In the genomic region with DNA sequence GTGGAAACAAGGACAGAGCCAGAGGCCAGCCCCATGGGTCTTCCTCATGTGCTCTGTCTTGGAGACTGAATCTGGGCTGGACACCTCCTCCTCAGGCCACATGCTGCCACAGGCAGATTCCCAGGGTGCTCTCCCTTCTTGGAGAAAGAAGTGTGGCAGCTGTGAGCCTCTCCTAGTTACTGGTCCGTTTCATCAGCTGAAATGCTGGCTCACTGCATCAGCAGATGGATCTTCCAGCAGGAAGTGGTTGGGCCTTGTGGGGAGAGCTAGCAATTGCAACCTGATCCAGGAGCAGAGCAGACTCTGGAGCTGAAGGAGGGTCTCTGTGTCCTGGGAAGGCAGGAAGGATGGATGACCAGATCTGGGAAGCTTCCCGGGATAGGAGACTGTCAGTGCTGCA, we compare ENCODE assay signal across 8 mouse cellular contexts. TPM values are rescaled to one million over a fixed set of nuclear protein-coding genes. Genes with fewer than 3 reads are reported as not detected.
DNase-seq lines count a peak whose midpoint lies in the region; ATAC-seq and TF ChIP-seq lines count a peak whose summit lies in the region.

No protein-coding gene starts in this region.

- peak overlapping the region; percentile 76 for H3K27ac ChIP-seq in embryonic facial prominence, embryonic 15.5 days (replicated peaks)
- peak overlapping the region; percentile 37; the same call in 1 of the 2 replicates for H3K27ac ChIP-seq in heart, embryonic 15.5 days
- H3K27ac ChIP-seq in midbrain, postnatal 0 days (ENCODE audit: low read depth, low read length): no peak overlapping the region

- H3K4me3 ChIP-seq in embryonic facial prominence, embryonic 15.5 days (replicated peaks): no peak overlapping the region
- H3K4me3 ChIP-seq in heart, embryonic 15.5 days: no peak overlapping the region
- H3K4me3 ChIP-seq in midbrain, postnatal 0 days (ENCODE audit: low read depth, low read length): no peak overlapping the region

- H3K9ac ChIP-seq in embryonic facial prominence, embryonic 15.5 days: no peak overlapping the region
- H3K9ac ChIP-seq in heart, embryonic 15.5 days: no peak overlapping the region
- no peak overlapping the region for H3K9ac ChIP-seq in midbrain, postnatal 0 days (replicated peaks; ENCODE audit: low read length, poor library complexity, severe bottlenecking)

- no peaks in the 10 kb centered on the region for H3K9me3 ChIP-seq in embryonic facial prominence, embryonic 15.5 days (replicated peaks)
- no peaks in the 10 kb centered on the region for H3K9me3 ChIP-seq in heart, embryonic 15.5 days (replicated peaks)
- H3K9me3 ChIP-seq in midbrain, postnatal 0 days (ENCODE audit: low read length): no peaks in the 10 kb centered on the region

- ATAC-seq in embryonic facial prominence, embryonic 15.5 days (ENCODE audit: insufficient number of reproducible peaks, low FRiP score, low TSS enrichment, low read depth): peak; percentile 58; the same call in 1 of the 2 replicates
- no peak for ATAC-seq in heart, embryonic 15.5 days (replicated peaks; ENCODE audit: insufficient number of reproducible peaks, insufficient read depth, low FRiP score, low read depth)
- ATAC-seq in midbrain, postnatal 0 days (ENCODE audit: low FRiP score): no peak

- DNase-seq in layer of hippocampus, adult 11-12 months (ENCODE audit: low spot score): peak; percentile 57
- DNase-seq in layer of hippocampus, adult 9-10 months (ENCODE audit: low spot score): no peak
- DNase-seq in layer of hippocampus, postnatal 36 days: peak; percentile 32 to 36
- peak; percentile 76 for DNase-seq in midbrain, postnatal 0 days (ENCODE audit: low spot score)
- DNase-seq in thymus, postnatal 10 days (ENCODE audit: low spot score in 2 of 2): no peak
- no peak for DNase-seq in spleen, postnatal 14 days (ENCODE audit: low spot score in 2 of 2)

- WGBS in embryonic facial prominence, embryonic 15.5 days: 18% methylated on average over 2 of the region's 2 CpGs
- WGBS in heart, embryonic 15.5 days: 12% methylated on average over 2 of the region's 2 CpGs
- WGBS in midbrain, postnatal 0 days: 26% methylated on average over 2 of the region's 2 CpGs

- no peaks in the 10 kb centered on the region for H3K27me3 ChIP-seq in embryonic facial prominence, embryonic 15.5 days
- H3K27me3 ChIP-seq in heart, embryonic 15.5 days: no peaks in the 10 kb centered on the region
- no peaks in the 10 kb centered on the region for H3K27me3 ChIP-seq in midbrain, postnatal 0 days (ENCODE audit: insufficient read depth, low read length)

- H3K4me2 ChIP-seq in embryonic facial prominence, embryonic 15.5 days (replicated peaks): no peak overlapping the region
- H3K4me2 ChIP-seq in heart, embryonic 15.5 days: no peak overlapping the region
- no peak overlapping the region for H3K4me2 ChIP-seq in midbrain, postnatal 0 days (ENCODE audit: low read depth, low read length, poor library complexity, severe bottlenecking)

- peaks cover 41% of the 10 kb centered on the region for H3K4me1 ChIP-seq in embryonic facial prominence, embryonic 15.5 days
- peaks cover 38% of the 10 kb centered on the region for H3K4me1 ChIP-seq in heart, embryonic 15.5 days (replicated peaks)
- H3K4me1 ChIP-seq in midbrain, postnatal 0 days (ENCODE audit: insufficient read depth, low read length): peaks cover 11% of the 10 kb centered on the region; the same call in 1 of the 2 replicates

- TF ChIP-seq CTCF in midbrain, postnatal 0 days (IDR thresholded peaks at IDR 0.05): peak; percentile 48

- no peaks in the 10 kb centered on the region for H3K36me3 ChIP-seq in embryonic facial prominence, embryonic 15.5 days
- H3K36me3 ChIP-seq in heart, embryonic 15.5 days: no peaks in the 10 kb centered on the region
- H3K36me3 ChIP-seq in midbrain, postnatal 0 days (ENCODE audit: insufficient read depth, low read length): no peaks in the 10 kb centered on the region

RNA-seq across cellular contexts. Expression of gene Lgi2, which starts 50.3 kb away (rescaled TPM):
- polyA plus RNA-seq in embryonic facial prominence, embryonic 15.5 days (2015; fragmentation: Nextera tagmentation; extraction: Ambion mirVana): 7.5 and 7.6 TPM in 2 replicates
- polyA plus RNA-seq in heart, embryonic 15.5 days (2015; fragmentation: Nextera tagmentation; extraction: Ambion mirVana): 1.7 and 2.7 TPM in 2 replicates
- total RNA-seq in layer of hippocampus, postnatal 36 days (2021): 10 to 100 TPM; 21.5 to 23.4 TPM
- total RNA-seq in midbrain, postnatal 0 days (2014; rRNA removed): 24.0 and 25.2 TPM in 2 replicates
- polyA plus RNA-seq in midbrain, postnatal 0 days (2015; fragmentation: Nextera tagmentation; extraction: Ambion mirVana): 8.5 and 9.8 TPM in 2 replicates

RNA-seq across cellular contexts. Expression of gene Sepsecs, which starts 53.0 kb away (rescaled TPM):
- 8.7 and 8.9 TPM in 2 replicates for polyA plus RNA-seq in embryonic facial prominence, embryonic 15.5 days (2015; fragmentation: Nextera tagmentation; extraction: Ambion mirVana)
- polyA plus RNA-seq in heart, embryonic 15.5 days (2015; fragmentation: Nextera tagmentation; extraction: Ambion mirVana): 5.1 and 6.6 TPM in 2 replicates
- 10 to 100 TPM; 10.1 to 10.6 TPM for total RNA-seq in layer of hippocampus, postnatal 36 days (2021)
- 7.7 and 11.2 TPM in 2 replicates for total RNA-seq in midbrain, postnatal 0 days (2014; rRNA removed)
- polyA plus RNA-seq in midbrain, postnatal 0 days (2015; fragmentation: Nextera tagmentation; extraction: Ambion mirVana): 4.7 and 4.8 TPM in 2 replicates

Comparison
In these comparisons a context has a peak if more than half of its experiments do, and no peak if none do; other contexts are left out.
1. DNase-seq: peak in layer of hippocampus, adult 11-12 months (single experiment), layer of hippocampus, postnatal 36 days (2 of 2) and midbrain, postnatal 0 days (single experiment); none in layer of hippocampus, adult 9-10 months (single experiment), thymus, postnatal 10 days (0 of 2) and spleen, postnatal 14 days (0 of 2).